Mouse (Mus musculus) layer of hippocampus, adult 18-20 months (tissue): ENCODE measurements around the gene Lenep. TPM values are rescaled to one million over a fixed set of nuclear protein-coding genes. Genes with fewer than 3 reads are reported as not detected.

Experiments
- DNase-seq, 2 experiments: peaks; one replicate each; pipeline ENCODE4 v3.0.0; 2022; ENCODE audit warnings: low spot score in 2 of 2
- total RNA-seq, 2 experiments: library from RNA; stranded (reverse); gene quantifications; 2 replicates each; pipeline ENCODE4 v1.2.3; 2021

Gene Lenep
- total RNA-seq, 2 experiments from 2014 or later, result 2.5 to 4.4 TPM

DNA sequence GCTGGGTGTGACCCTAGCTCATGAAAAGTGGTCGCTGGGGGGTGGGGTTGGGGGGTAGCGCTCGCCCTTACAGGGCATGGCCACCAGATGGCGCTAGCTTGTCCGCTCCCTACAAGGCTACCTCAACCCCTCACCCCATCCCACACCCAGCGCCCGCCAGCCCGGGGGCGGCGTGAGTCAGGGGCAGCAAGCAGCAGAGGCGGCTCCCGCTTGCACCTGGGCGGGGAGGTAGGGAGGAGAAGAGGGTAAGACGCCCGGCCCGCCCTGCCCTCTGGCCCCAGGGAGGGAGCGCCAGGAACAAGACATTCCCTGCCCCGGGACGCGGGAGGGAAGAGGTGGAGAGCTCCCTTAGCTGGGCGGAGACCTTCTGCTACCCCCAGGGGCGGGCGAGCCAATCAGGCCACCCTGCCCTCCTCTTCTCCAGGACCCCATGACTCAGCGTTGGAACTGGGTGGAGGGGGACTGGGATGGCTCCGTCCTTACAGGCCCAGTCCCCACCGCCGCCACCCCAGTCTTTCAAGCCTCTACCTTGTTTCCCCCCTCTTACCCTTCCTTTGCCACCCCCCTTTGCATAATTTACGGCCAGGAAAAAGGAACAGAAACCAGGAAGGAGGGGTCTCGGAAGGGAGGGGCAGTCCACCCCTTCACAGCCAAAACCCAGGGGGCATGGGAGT is 24.1 kb downstream of the Lenep start:
- peak; percentile 56 to 63 for DNase-seq

DNA sequence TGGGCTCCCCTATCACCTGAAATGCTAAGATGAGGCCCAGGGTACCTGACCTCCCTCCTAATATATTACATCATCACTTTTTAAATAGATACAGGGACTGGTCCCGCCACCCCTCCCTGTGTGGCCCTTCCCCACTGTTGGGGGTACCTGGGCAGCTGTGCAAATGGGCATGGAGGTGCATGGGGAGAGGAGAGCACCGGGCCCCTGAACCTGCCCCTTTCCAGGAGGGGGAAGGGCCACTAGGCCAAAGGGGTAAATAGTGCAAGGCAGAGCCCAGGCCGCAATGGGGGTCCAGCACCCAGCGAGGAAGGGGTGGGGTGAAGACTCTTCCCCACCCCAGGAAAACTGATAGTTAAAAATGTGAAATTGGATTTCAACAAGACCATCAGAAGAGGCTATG is 24.8 kb downstream of the Lenep start:
- no peak for DNase-seq

DNA sequence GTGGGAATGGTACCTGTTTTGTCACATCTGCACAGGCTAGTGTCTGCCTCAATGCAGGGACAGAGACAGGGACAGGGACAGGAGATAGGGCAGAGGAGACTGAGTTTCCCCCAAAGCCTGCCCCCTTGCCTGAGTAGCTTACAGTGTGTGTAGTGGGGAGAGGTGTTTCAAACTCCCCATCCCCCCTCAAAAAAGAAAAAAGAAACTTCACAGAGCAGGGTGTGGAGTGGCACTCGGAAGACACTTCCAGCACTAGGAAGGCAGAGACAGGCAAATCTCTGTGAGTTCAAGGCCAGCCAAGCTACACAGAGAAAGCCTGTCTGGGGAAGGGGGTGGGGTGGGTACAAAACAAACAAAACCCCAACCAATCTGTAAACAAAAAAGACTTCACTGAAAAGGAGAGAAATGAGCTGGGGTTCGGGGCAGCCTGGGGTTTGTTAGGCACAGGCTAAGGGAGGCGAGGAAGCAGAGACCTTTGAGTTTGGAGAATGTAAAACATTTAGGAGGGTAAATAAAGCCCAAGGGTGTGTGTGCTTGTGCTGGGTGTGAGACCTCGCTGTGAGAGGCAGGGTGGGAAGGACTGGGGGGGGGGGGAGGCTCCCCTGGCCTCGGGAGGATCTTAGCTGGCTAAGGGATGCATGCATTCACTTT is 28.9 kb downstream of the Lenep start:
- DNase-seq, result no peak

DNA sequence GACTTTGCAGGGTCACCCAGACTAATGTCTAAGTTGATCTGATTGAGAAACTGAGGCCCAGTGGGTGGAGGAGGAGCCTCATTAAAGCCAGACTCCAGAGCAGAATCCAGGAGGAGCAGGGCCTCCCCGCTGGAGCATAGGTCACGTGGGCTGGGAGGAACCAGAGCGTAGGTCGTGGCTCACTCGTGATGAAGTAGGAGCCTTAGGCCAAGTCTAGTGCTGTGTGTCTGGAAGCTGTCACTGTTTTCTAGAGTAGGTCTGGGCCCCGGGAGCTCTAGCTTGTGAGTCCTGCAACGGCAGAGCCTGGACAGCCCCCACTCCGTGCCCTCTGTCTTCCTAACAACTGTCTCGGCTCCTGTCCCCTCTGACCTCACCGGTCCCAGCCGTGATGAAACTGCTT is 35.3 kb downstream of the Lenep start:
- DNase-seq, result no peak

DNA sequence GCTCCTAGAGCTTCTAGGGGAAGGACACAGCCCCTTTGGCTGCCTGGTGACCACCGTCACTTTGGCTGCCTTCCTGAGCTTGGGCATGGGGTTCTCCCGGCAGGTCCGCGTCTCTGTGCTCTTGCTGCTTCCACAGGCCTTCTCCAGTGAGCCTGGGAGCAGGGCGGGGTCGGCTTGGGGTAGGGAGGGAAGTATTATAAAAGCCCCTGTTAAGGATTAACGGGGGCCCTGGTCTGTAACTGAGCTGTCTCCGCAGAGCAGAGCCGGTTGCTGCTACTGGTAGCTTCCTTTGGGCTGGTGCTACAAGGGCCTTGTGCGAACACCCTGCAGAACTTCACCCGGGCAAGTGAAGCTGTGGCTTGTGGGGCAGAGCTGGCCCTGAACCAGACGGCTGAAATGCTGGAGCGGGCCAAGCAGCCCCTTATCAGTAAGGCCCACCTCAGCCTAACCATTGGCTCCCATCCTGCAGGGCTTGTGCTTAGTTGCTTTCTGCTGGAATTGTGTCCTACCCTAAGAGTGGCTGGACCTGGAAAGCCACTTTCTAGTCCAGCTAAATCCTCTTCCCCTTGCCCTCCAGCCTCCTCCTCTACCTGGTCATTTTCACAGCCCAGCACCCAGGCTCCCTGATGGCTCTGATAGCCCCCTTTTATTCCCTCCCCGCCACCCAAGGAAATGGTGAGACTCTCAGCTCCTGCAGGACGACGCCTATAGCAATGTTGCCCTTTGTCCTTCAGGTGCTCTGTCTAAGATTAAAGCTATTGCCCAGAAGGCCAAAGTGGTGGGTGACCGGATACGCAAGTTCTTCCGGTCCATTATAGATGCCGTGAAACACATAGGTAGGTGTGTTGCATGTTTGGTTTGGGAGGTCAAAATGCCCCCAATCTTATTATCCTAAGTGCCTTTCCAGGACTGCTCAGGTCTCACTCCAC is 36.8 kb downstream of the Lenep start:
- DNase-seq, result no peak

DNA sequence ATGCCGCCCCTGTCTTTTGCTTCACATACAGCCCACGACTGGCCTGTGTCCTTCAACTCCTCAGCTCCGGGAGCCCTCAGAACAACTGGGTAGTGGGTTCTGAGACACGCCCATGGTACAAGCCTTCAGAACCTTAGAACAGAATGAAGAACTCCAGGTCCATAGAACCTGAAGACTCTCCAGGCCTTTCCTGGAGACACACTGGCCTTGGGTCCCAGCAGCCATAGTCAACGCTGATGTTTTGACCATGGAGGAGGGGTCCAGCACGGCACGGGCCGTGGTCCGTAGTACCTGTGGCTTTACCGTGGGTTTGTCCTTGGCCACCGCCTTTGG is 37.5 kb downstream of the Lenep start, which contains the start of gene Dcst1:
TSS of gene Dcst1 (minus strand) at position 101 of the 333 bp plus-strand sequence.
- no peak for DNase-seq

DNA sequence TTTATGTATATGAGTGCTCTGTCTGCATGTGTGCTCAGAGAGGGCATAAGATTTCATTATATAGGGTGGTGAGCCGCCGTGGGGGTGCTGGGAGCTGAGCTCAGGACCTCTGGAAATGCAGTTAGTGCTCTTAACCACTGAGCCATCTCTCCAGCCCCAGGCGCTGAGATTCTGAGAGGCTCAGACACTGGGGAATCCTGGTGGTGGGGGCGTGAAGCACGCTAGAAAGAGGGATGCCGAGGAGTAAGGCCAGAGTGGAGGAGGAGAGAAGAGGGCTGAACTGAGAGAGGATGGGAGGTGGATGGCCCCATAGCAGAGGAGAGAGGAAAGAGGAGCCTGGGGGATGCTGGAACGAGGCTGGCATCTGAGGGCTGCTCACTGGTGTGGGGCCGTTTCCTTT is 38.0 kb downstream of the Lenep start:
- DNase-seq, result no peak

DNA sequence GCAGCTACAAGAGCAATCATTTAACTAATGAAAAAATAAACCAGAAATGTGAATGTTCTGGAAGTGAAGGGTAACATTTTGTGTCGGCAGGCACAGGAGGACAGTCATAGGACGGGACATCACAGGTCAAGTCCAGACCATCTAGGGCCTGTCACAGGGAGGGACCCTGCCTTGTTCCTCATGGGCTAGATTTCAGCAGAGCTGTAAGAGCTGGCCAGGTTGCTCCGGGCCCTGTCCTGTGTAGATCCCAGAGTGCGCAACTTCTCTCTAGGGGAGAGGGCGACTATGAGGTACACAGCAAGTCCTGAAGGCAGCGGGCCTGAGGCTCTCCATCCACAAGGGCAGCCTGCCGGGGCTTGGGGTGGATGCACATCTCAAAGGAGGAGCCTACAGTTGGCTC is 40.9 kb downstream of the Lenep start, which contains the start of gene Dcst2:
TSS of gene Dcst2 (plus strand) at position 301 of the 400 bp plus-strand sequence.
- DNase-seq, result no peak

DNA sequence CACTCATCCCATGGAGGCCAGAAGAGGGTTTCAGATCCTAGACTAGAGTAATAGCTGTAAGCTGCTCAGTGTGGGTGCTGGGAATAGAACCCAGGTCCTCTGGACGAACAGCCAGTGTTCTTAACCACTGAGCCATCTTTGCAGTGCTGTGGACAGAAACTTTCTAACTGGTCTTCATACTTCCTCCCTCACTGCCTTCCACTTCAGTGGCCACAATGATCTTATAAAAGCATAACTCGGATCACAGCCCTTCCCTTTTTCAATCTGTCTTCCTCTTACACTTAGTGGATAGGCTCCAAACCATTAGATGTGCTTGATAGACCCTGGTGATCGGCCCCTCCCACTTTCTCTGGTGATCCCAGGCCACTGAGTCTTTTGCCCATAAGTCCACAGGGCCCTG is 42.4 kb downstream of the Lenep start:
- DNase-seq, result no peak

DNA sequence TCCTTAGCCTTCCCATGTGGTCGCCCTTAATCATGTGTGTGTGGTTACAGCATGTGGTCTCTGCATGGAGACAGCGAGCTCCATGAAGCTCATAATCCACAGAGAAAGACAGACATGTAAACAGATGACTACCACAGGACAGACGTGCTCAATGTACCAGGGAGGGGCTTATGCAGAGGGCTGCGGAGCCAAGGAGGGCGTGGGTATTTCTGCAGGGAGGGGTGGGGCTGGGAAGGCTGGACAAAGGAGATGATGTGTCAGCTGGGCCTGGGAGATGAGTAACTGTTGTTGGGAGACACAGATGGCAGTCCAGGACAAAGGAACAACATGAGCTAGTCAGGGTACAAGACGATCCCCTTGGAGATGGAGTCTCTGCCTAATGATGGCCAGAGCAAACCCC is 43.0 kb downstream of the Lenep start:
- DNase-seq, result peak in 1 of 2 experiments; percentile 36

DNA sequence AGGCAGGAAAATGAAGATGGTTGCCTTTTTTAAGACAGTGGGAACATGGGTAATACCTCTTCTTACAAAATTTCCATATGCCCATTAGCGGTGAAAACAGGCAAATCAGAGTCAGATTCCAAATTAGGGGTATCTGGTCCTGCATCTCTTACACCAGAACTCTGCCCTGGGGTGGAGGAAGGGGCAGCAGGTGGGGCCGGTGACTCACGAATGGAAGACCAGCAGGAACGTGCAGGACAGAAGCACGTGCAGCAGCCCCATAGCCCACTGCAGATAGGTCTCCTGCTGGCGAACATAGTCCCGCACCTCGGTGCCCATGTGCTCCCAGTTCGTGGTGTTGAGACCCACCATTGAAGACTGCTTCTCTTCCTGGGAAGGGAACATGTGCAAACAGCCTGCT is 46.6 kb downstream of the Lenep start:
- DNase-seq, result no peak

DNA sequence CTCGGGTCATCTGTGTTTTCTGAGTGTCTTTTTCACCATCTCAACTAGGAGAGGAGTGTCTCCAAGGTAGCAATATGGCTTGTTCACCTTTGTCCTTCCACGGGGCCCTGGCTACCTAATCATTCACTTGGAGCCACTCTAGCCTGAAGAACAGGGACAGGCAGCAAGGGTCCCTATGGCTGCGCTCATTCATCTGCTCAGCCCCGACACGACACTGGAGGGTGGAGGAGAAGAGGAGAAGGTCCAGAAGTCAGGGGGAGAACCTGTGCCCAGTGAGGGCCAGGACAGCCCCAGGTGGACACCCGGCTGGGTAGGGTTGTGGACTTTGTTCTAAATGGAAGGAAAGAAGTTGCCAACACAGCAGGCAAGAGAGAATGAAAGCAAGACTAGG is 47.1 kb downstream of the Lenep start:
- DNase-seq, result no peak

DNA sequence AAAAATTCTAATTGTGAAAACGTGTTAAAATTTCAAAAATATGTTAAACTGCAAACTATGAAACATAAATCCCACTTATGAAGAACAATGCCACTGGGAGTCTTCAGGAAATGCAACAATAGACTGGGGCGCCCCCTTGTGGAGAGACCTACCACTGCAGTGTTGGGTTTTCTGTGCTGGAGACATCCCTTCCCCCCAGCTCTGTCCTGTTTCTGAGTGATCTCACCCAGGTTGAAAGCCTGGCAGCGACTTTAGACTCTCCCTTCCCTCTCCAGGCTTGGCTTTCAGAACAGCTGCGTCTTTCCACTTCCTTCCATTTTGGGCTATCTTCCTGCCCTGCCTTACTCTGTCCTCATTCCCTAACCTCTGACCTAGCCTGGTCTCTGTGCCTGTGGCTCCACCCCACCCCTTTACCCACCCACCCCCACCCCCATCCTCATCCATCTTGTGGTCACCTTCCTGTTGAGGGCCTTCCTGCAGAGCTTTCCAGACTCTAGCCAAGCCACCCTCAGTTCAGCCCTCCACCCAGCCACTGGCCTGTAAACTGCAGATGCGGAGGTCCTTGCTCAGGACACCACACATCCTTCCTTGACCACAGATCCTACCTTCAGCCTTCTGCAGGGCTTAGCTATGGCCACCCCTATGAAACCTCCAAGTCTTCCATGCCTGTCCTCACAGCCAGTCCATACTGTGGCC is 47.6 kb downstream of the Lenep start:
- DNase-seq, result peak; percentile 80 to 93

DNA sequence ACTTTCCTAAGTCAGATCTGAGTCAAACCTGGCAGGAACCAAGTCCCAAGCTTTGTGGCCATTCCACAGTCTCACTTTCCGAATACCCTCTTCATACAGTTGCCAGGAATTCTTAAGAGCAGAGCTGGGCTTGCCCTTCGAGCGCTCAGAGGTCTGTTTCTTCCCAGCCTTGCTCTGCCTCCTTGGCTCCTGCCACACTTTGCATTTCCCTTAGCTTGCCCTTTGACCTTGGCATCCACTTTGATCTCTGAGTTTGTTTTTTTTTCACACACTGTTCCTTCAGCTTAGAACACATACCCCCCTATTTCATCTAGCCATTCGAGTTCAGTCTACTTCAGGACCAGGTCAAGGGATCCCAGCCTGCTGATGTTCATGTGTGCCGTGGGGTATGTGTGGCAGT is 51.3 kb downstream of the Lenep start:
- DNase-seq, result no peak

Other genes with a start within 250 kb of the Lenep start
- 10 to 100 TPM in 1 of 2 experiments, 1 to 10 TPM in 1; 9.6 to 13.1 TPM for gene Hcn3, start 242.6 kb downstream of the Lenep start, total RNA-seq
- 10 to 100 TPM; 42.3 to 43.5 TPM for gene Clk2, start 238.0 kb downstream of the Lenep start, total RNA-seq
- gene Scamp3, start 225.3 kb downstream of the Lenep start, total RNA-seq, result 10 to 100 TPM; 68.5 to 69.8 TPM
- gene Fam189b, start 219.7 kb downstream of the Lenep start, total RNA-seq, result 10 to 100 TPM; 49.0 to 59.9 TPM
- gene Gba, start 199.9 kb downstream of the Lenep start, total RNA-seq, result 10 to 100 TPM; 57.3 to 59.9 TPM
- gene Thbs3, start 187.6 kb downstream of the Lenep start, total RNA-seq, result 10 to 100 TPM; 30.5 to 30.7 TPM
- 10 to 100 TPM; 84.9 to 91.6 TPM for gene Mtx1, start 175.7 kb downstream of the Lenep start, total RNA-seq
- gene Muc1, start 173.7 kb downstream of the Lenep start, total RNA-seq, result under 1 TPM; 0.71 to 0.84 TPM
- 10 to 100 TPM; 78.0 to 81.3 TPM for gene Krtcap2, start 156.8 kb downstream of the Lenep start, total RNA-seq
- gene Trim46, start 156.5 kb downstream of the Lenep start, total RNA-seq, result 10 to 100 TPM; 83.1 to 86.0 TPM
- 10 to 100 TPM; 64.2 to 66.9 TPM for gene Dpm3, start 143.4 kb downstream of the Lenep start, total RNA-seq
- 10 to 100 TPM; 43.7 to 52.2 TPM for gene Slc50a1, start 132.2 kb downstream of the Lenep start, total RNA-seq
- gene Efna1, start 121.7 kb downstream of the Lenep start, total RNA-seq, result 10 to 100 TPM in 1 of 2 experiments, 1 to 10 TPM in 1; 8.4 to 11.4 TPM
- gene Efna3, start 79.8 kb downstream of the Lenep start, total RNA-seq, result 10 to 100 TPM; 78.2 to 80.1 TPM
- under 1 TPM; 0.53 to 0.77 TPM for gene Efna4, start 64.8 kb downstream of the Lenep start, total RNA-seq
- gene Adam15, start 52.8 kb downstream of the Lenep start, total RNA-seq, result 100 to 1,000 TPM; 120 to 126 TPM
- gene Dcst2, start 40.8 kb downstream of the Lenep start, total RNA-seq, result under 1 TPM; 0.22 to 0.41 TPM
- gene Dcst1, start 37.5 kb downstream of the Lenep start, total RNA-seq, result not detected
- gene Zbtb7b, start 8.0 kb downstream of the Lenep start, total RNA-seq, result 10 to 100 TPM; 12.1 to 16.8 TPM
- 10 to 100 TPM; 39.8 to 39.9 TPM for gene Flad1, start 9.1 kb upstream of the Lenep start, total RNA-seq
- gene Cks1b, start 15.6 kb upstream of the Lenep start, total RNA-seq, result 1 to 10 TPM; 2.3 to 2.4 TPM
- gene Shc1, start 15.7 kb upstream of the Lenep start, total RNA-seq, result 10 to 100 TPM; 11.5 to 12.8 TPM
- 10 to 100 TPM; 60.4 to 64.9 TPM for gene Pygo2, start 27.4 kb upstream of the Lenep start, total RNA-seq
- gene Pbxip1, start 33.9 kb upstream of the Lenep start, total RNA-seq, result 10 to 100 TPM; 37.7 to 41.2 TPM
- gene Pmvk, start 51.7 kb upstream of the Lenep start, total RNA-seq, result 10 to 100 TPM; 29.4 to 34.3 TPM
- 10 to 100 TPM; 24.6 to 26.6 TPM for gene Kcnn3, start 117.4 kb upstream of the Lenep start, total RNA-seq